Mouse (Mus musculus) hindbrain, embryonic 14.5 days (tissue): ENCODE data around the gene Bicc1. TPM values are rescaled to one million over a fixed set of nuclear protein-coding genes. Genes with fewer than 3 reads are reported as not detected.

Experiments
- ATAC-seq: fragments of 200-750 bp; cut with Nextera tagmentation; 2 replicates; pipeline ENCODE4 v1.8.0; 2017; ENCODE audit warnings: moderate number of reproducible peaks, mild to moderate bottlenecking, moderate TSS enrichment, moderate library complexity; ENCODE audit not compliant: low FRiP score
- DNase-seq: peaks from one replicate; pipeline ENCODE4 v3.0.0-alpha.2; 2015; ENCODE audit warnings: low spot score
- H3K27ac ChIP-seq: fragments of 300-500 bp; sonication (generic); 2 replicates; pipeline ENCODE4 v1.5.1; 2014; ENCODE audit warnings: mild to moderate bottlenecking, moderate library complexity
- H3K27me3 ChIP-seq: fragments of 300-500 bp; sonication (generic); 2 replicates; pipeline ENCODE4 v1.6.1; 2014; ENCODE audit warnings: mild to moderate bottlenecking, low read length, mixed read lengths; ENCODE audit not compliant: control insufficient read depth, insufficient read depth
- H3K36me3 ChIP-seq: fragments of 300-500 bp; sonication (generic); replicated peaks from 2 replicates; pipeline ENCODE4 v1.6.1; 2014; ENCODE audit not compliant: control insufficient read depth, insufficient read depth
- H3K4me1 ChIP-seq: fragments of 300-500 bp; sonication (generic); replicated peaks from 2 replicates; pipeline ENCODE4 v1.6.1; 2014; ENCODE audit warnings: antibody characterized with exemption, low read length, mixed read lengths; ENCODE audit not compliant: control insufficient read depth, insufficient read depth
- H3K4me2 ChIP-seq: fragments of 300-500 bp; sonication (generic); replicated peaks from 2 replicates; pipeline ENCODE4 v1.6.1; 2014; ENCODE audit warnings: mild to moderate bottlenecking, moderate library complexity
- H3K4me3 ChIP-seq: fragments of 300-500 bp; sonication (generic); replicated peaks from 2 replicates; pipeline ENCODE4 v1.5.1; 2014; ENCODE audit warnings: mild to moderate bottlenecking, low read length
- H3K9ac ChIP-seq: fragments of 300-500 bp; sonication (generic); 2 replicates; pipeline ENCODE4 v1.6.1; 2014
- H3K9me3 ChIP-seq: fragments of 300-500 bp; sonication (generic); 2 replicates; pipeline ENCODE4 v1.6.1; 2016; ENCODE audit warnings: low read length; ENCODE audit not compliant: control insufficient read depth
- WGBS: fragments of 180-500 bp; shearing (Covaris S2); extraction: QIAGEN DNeasy Blood & Tissue Kit; methylation state at CpG from one replicate; pipeline ENCODE4 v1.1.7; 2014; 5-methylcytosine and 5-hydroxymethylcytosine counted together
- polyA plus RNA-seq: library from polyadenylated mRNA; unstranded; fragments of >200 nt; fragmentation: Nextera tagmentation; extraction: Ambion mirVana; gene quantifications from 2 replicates; pipeline ENCODE4 v1.2.1, GENCODE M21; 2014

The Bicc1 gene
- polyA plus RNA-seq, 1 experiment from 2014 or later, result 6.8 TPM

DNA sequence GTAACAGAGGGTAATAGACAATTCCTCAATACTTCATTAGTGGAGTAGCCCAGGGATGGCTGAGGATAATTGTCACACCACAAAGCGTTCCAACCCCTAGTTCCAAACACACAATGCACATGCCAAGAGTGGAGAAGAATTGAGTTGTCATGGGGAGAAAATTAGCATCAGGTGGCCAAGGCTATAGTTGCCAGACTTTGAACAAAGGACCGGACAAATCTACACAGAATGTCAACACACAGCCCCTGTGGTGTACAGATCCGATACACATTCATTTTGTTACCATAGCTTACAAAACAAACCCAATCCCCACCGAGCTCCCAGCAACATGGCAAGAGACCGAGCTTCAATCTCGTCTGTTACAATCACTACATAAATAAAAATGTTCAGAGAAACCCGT lies 123.0 kb downstream of the Bicc1 start:
- Histone ChIP-seq H3K4me2 (no peak overlapping the region), H3K4me3 (no peak overlapping the region), H3K36me3 (no peaks in the 10 kb centered on the region), H3K9ac (no peak overlapping the region), H3K4me1 (no peaks in the 10 kb centered on the region), H3K9me3 (no peaks in the 10 kb centered on the region), H3K27me3 (no peaks in the 10 kb centered on the region), H3K27ac (no peak overlapping the region)
- no peak for ATAC-seq
- DNase-seq, result no peak
- 57% methylated on average over 7 of the region's 7 CpGs for WGBS

DNA sequence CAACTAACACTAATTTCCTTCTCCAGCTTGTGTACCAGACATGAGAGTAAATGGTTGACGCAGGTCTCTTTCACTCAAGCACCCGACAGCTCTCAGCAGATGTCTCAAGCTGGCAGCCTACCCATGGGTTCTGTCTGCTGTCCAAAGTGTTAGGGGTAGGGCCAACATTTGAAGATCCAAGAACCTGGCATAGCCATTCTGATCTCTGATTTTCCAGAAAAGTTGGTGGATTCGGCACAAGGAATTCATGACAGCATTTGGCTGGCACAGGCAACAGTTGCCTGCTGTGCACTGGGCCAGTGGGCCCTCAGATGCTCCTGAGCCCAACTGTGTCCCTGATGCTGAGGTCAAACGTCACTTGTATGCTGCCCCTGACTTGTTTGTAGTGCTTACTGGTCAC lies 130.5 kb downstream of the Bicc1 start:
- no peaks in the 10 kb centered on the region for H3K27me3 ChIP-seq
- WGBS, result 84% methylated on average over 4 of the region's 4 CpGs

DNA sequence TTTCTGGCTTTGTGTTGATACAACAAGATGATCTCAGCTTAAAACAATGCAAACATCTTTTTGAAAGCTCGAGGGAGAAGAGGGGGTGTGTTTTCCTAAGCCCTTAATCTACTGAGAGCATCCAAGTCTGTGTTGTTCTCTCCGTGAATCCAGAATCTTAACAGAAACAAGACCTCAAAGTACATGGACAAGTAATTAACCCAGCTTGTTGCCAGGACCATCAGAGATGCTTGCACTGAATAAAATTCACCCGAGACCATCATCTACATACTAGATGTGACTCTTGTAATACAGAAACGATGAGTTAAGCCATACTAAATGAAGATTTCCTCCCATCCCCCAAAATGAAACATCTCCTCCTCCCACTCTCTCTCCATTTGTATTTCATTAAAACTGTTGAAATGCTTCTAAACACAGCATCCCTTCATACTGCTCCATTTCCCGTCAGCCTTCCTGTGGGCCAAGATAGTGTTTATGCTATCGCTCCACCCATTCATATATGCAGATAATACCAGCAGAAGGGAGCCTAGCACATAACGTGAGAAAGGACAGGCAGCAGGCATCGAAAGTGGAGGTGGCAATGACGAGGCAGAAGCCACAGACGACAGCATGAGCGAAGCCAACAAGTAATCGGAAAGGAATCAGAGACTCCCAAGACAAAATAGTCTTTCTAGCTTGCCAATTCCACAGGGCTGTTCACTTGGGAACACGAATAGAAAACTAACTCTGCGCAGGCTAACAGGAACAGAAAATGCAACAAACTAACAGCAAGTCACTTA lies 131.2 kb downstream of the Bicc1 start:
- WGBS, result 78% methylated on average over 14 of the region's 14 CpGs

More for the DNA sequence above, 130.5 kb downstream of the Bicc1 start:
- Histone ChIP-seq H3K27ac (no peak overlapping the region), H3K36me3 (no peaks in the 10 kb centered on the region), H3K4me3 (no peak overlapping the region), H3K4me1 (no peaks in the 10 kb centered on the region), H3K4me2 (no peak overlapping the region), H3K9ac (no peak overlapping the region), H3K9me3 (no peaks in the 10 kb centered on the region)
- no peak for ATAC-seq
- no peak for DNase-seq

DNA sequence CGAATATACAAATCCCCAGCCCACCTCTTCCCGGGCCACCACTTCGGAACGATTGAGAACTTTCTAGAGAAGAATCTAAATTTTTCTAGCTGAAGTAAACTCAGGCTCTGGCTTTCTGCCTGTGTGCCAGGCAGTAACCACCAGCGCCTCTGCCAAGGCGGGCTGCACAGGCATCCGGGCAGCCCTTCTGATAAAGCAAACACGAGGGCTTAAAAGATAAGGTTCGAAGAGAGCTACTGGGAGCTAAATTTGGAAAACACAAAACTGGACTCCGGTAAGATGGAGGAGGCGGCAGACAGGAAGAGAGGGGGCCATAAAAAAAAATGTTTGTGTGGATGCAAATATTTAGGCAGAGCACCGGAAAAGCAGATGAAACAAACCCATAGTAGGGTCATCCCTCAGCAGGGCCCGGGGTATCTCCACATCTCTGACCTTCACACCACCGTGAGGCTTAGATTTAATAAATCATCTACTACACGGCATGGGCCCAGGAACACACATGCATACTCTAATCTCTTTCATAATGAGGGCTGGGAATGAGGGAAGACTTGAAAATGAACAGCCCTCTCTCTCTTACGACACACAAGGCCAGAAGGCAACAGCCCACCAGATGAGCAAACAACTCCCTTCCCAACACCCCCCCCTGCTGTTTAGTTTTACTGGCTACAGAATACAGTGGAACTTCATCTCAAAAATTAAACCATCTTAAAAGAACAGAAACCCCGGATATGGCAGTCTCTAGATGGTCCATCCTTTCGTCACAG lies 134.2 kb downstream of the Bicc1 start:
- ATAC-seq, result no peak
- no peaks in the 10 kb centered on the region for H3K36me3 ChIP-seq
- 88% methylated on average over 18 of the region's 18 CpGs for WGBS
- no peak overlapping the region for H3K4me2 ChIP-seq
- no peak overlapping the region for H3K4me3 ChIP-seq
- no peaks in the 10 kb centered on the region for H3K4me1 ChIP-seq
- no peaks in the 10 kb centered on the region for H3K9me3 ChIP-seq
- no peak overlapping the region for H3K9ac ChIP-seq
- no peak overlapping the region for H3K27ac ChIP-seq
- H3K27me3 ChIP-seq, result no peaks in the 10 kb centered on the region
- DNase-seq, result no peak

More for the DNA sequence above, 131.2 kb downstream of the Bicc1 start:
- ATAC-seq (no peak), DNase-seq (no peak)
- Histone ChIP-seq H3K4me3 (no peak overlapping the region), H3K9ac (no peak overlapping the region), H3K4me2 (no peak overlapping the region), H3K27me3 (no peaks in the 10 kb centered on the region), H3K9me3 (no peaks in the 10 kb centered on the region), H3K4me1 (no peaks in the 10 kb centered on the region), H3K36me3 (no peaks in the 10 kb centered on the region), H3K27ac (no peak overlapping the region)

DNA sequence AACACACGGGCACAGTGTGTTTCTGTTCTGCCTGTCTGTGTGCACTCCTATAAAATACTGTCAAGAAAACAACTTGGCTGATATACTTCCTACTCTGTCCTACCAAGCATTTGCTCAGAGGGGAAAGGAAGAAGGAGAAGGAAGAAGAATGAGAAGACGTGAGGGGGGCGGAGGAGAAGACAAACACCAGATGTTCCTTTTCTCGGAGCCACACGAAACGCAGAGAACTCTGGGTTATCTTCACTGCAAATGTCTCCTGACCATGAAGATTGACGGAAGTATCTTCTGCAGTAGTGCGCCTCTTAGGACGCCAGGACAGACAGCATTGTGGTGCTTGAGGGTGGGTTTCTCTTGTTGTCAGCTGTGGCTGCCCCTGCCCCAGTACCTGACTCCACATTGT lies 134.8 kb downstream of the Bicc1 start:
- no peak for DNase-seq

DNA sequence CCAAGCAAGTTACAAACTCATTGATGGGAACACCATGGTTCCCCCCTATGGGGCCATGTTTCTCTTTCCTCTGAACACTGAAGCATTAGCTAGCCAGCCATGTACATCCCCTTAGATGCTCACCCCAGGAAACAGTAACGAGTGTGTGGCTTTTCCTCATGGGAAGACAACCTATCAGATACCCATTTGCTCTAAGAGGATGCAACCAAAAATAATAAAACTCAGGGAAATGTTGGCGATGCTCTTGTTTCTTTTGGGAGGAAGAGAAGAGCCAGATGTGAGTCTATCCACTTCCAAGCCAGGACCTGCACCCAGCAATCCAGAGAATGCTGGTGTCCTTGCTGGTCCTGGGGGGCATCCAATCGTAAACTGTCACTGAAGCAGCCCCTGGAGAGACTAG lies 136.0 kb downstream of the Bicc1 start:
- Histone ChIP-seq H3K4me2 (no peak overlapping the region), H3K27ac (no peak overlapping the region), H3K27me3 (no peaks in the 10 kb centered on the region), H3K9me3 (no peaks in the 10 kb centered on the region), H3K4me3 (no peak overlapping the region), H3K36me3 (no peaks in the 10 kb centered on the region), H3K4me1 (no peaks in the 10 kb centered on the region), H3K9ac (no peak overlapping the region)
- DNase-seq, result no peak
- WGBS, result 72% methylated on average over 3 of the region's 3 CpGs
- ATAC-seq, result no peak

More for the DNA sequence above, 134.8 kb downstream of the Bicc1 start:
- Histone ChIP-seq H3K27ac (no peak overlapping the region), H3K4me3 (no peak overlapping the region), H3K4me2 (no peak overlapping the region), H3K36me3 (no peaks in the 10 kb centered on the region), H3K27me3 (no peaks in the 10 kb centered on the region), H3K9ac (no peak overlapping the region), H3K4me1 (no peaks in the 10 kb centered on the region), H3K9me3 (no peaks in the 10 kb centered on the region)
- 80% methylated on average over 9 of the region's 9 CpGs for WGBS
- no peak for ATAC-seq

DNA sequence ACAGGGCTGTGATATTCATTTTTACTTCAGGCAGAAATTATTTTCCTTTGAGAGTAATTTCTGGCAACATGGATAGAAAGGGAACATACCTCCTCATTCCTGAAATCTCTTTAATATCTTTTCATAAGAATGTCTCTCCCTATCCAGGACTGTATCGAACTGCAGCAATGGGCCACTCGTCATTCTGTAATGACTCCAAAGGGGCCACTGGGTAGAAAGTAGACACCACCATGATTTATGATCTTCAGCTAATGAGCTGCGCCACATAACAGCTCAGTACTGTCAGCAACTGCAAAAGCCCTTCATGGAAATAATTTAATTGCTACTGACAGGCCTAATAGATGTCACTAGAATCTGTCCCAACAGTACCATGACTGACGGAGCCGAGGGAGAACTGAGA lies 139.0 kb downstream of the Bicc1 start:
- Histone ChIP-seq H3K4me1 (no peaks in the 10 kb centered on the region), H3K27me3 (no peaks in the 10 kb centered on the region), H3K36me3 (no peaks in the 10 kb centered on the region), H3K27ac (no peak overlapping the region), H3K9me3 (no peaks in the 10 kb centered on the region), H3K4me2 (no peak overlapping the region), H3K9ac (no peak overlapping the region), H3K4me3 (no peak overlapping the region)
- DNase-seq, result no peak
- 48% methylated on average over 5 of the region's 5 CpGs for WGBS
- peak; percentile 65; the same call in 1 of the 2 replicates for ATAC-seq

DNA sequence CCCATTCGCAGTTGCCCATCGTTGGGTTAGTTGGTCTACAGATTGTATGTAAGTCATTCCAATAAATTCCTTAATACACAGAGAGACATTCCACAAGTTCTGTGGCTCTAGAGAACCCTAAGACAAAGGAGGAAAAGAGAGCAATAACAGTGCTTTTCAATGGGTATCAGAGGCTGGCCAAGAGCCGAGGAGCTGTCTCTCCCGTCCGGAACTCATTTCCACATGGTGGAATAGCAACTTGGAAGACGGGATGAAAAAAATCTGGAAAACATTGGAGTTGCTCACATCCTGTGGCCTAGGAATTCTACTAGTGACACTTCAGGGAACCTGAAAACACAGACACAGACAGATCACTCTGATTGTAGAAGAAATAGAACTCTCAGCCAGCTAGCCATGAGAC lies 139.7 kb downstream of the Bicc1 start:
- 0 out of 2 replicates have a peak overlapping the region, but pooled peaks have one; percentile 21 for H3K27ac ChIP-seq

DNA sequence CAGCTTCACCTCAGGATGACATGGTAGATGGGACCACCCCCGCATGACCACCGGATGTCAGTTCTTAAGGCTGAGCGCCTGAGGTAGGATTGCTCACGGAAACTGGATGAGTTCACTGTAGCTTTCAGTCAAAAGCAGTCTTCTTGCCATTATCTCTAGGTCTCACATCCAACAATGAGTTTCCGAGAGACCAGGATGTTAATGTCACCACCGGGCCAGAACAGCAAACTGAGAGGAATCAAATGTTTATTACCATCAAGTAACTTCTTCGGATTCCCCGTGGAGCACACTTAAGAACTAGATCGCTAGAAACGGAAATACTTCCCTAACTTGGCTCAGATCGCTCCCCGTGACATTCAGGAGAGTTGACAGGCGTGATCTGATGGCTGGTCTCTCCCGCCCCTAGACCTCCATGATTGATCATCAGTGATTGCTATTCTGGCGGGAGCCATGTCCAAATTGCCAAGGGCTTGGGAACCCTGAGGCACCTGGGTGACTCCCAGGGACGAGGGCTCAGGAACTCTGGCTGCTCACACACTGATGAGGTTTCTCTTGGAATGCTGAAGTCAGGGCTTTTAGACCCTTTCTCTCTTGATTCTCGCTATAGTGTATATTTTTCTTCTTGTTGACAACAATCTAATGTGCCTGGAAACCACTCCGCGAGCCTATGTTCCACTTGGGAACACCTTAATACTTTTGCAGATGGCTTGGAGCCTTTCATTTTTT lies 149.6 kb downstream of the Bicc1 start:
- Histone ChIP-seq H3K36me3 (no peaks in the 10 kb centered on the region), H3K4me1 (no peaks in the 10 kb centered on the region), H3K9ac (no peak overlapping the region), H3K4me3 (no peak overlapping the region), H3K27ac (no peak overlapping the region; the same call in 1 of the 2 replicates), H3K27me3 (no peaks in the 10 kb centered on the region), H3K4me2 (no peak overlapping the region), H3K9me3 (no peaks in the 10 kb centered on the region)
- DNase-seq (no peak), ATAC-seq (no peak)
- 83% methylated on average over 19 of the region's 19 CpGs for WGBS

More for the DNA sequence above, 139.7 kb downstream of the Bicc1 start:
- no peak overlapping the region for H3K4me2 ChIP-seq
- no peaks in the 10 kb centered on the region for H3K9me3 ChIP-seq
- H3K27me3 ChIP-seq, result no peaks in the 10 kb centered on the region
- H3K4me3 ChIP-seq, result no peak overlapping the region
- no peak overlapping the region for H3K9ac ChIP-seq
- ATAC-seq (no peak), DNase-seq (no peak)
- 98% methylated on average over 6 of the region's 6 CpGs for WGBS
- H3K4me1 ChIP-seq, result no peaks in the 10 kb centered on the region
- no peaks in the 10 kb centered on the region for H3K36me3 ChIP-seq
